Mouse (Mus musculus) skeletal muscle tissue, postnatal 0 days (tissue): Measurements from ENCODE around the gene Mef2c. TPM values are rescaled to one million over a fixed set of nuclear protein-coding genes. Genes with fewer than 3 reads are reported as not detected.

ENCODE experiments used
- polyA plus RNA-seq: library from polyadenylated mRNA; unstranded; fragments of >200 nt; fragmentation: Nextera tagmentation; extraction: Ambion mirVana; gene quantifications from 2 replicates; pipeline ENCODE4 v1.2.1, GENCODE M21; 2015

Gene Mef2c
- 585 and 656 TPM in 2 replicates for polyA plus RNA-seq

DNA sequence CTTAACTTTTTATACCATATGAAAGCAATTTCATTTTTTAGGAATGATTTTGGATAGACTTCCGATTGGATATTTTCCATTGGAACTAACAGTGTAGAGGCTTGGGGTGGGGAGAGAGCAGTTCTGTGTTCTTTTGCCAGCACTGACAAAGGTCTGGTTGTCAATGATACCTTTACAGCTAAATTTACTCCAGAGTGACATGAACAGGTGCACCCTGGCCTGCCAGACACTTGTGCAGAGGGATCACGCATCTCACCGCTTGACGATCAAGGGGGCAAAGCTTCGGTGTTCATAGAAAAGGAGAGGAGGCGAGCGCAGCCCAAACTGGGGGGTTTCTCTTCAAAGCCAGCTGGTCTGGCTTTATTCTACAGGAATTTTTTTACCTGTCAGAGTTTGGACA, at the start of gene Mef2c:
Gene Mef2c (plus strand): TSS at position 116 of the 400 bp plus-strand sequence.

